Mouse (Mus musculus): ENCODE measurements at regions not wholly inside any gene's neighbourhood (a gene's known extent, or its start where the extent isn't known, plus 50 kb on each side); places are given as distances from the start of the nearest gene placed in this dataset.
"Not testable (repeated sequence)": the region's sequence is repeated elsewhere in the genome, so short reads cannot be mapped to it uniquely, and the experiment has no call there.

GRCm38 (mm10) chr1:4570730-4571129 lies 237.0 kb upstream of the Gm37988 start:
- DNase-seq (ENCODE audit: low read depth), result no peak

GRCm38 (mm10) chr1:4571299-4572202 lies 236.1 kb upstream of the Gm37988 start:
- DNase-seq (ENCODE audit: low read depth), result no peak

- no peak for DNase-seq (ENCODE audit: low read depth)
Measured at GRCm38 (mm10) chr1:4572311-4572710, 235.4 kb upstream of the Gm37988 start.

GRCm38 (mm10) chr1:4574101-4574500 lies 233.6 kb upstream of the Gm37988 start:
- DNase-seq (ENCODE audit: low read depth), result no peak

GRCm38 (mm10) chr1:4576957-4577356 lies 230.7 kb upstream of the Gm37988 start:
- DNase-seq (ENCODE audit: low read depth), result no peak

GRCm38 (mm10) chr1:4582534-4582933 lies 225.2 kb upstream of the Gm37988 start:
- no peak for DNase-seq (ENCODE audit: low read depth)

- no peak for DNase-seq (ENCODE audit: low read depth)
Measured at GRCm38 (mm10) chr1:4597856-4598255, 209.8 kb upstream of the Gm37988 start.

- no peak for DNase-seq (ENCODE audit: low read depth)
Measured at GRCm38 (mm10) chr1:4598425-4598824, 209.3 kb upstream of the Gm37988 start.

GRCm38 (mm10) chr1:4602386-4602785 lies 205.3 kb upstream of the Gm37988 start:
- DNase-seq (ENCODE audit: low read depth), result no peak

- DNase-seq (ENCODE audit: low read depth), result no peak
Measured at GRCm38 (mm10) chr1:4608824-4609223, 198.9 kb upstream of the Gm37988 start.

GRCm38 (mm10) chr1:4613305-4613704 lies 194.4 kb upstream of the Gm37988 start:
- DNase-seq (ENCODE audit: low read depth), result no peak

- no peak for DNase-seq (ENCODE audit: low read depth)
Measured at GRCm38 (mm10) chr1:4615286-4615685, 192.4 kb upstream of the Gm37988 start.

- DNase-seq (ENCODE audit: low read depth), result no peak
Measured at GRCm38 (mm10) chr1:4617479-4617878, 190.2 kb upstream of the Gm37988 start.

GRCm38 (mm10) chr1:4622408-4622807 lies 185.3 kb upstream of the Gm37988 start:
- no peak for DNase-seq (ENCODE audit: low read depth)

GRCm38 (mm10) chr1:4623268-4623667 lies 184.4 kb upstream of the Gm37988 start:
- no peak for DNase-seq (ENCODE audit: low read depth)

GRCm38 (mm10) chr1:4653937-4654336 lies 153.8 kb upstream of the Gm37988 start:
- DNase-seq (ENCODE audit: low read depth), result no peak

GRCm38 (mm10) chr1:4655252-4655651 lies 152.4 kb upstream of the Gm37988 start:
- DNase-seq (ENCODE audit: low read depth), result no peak

GRCm38 (mm10) chr1:4656883-4657282 lies 150.8 kb upstream of the Gm37988 start:
- no peak for DNase-seq (ENCODE audit: low read depth)

- DNase-seq (ENCODE audit: low read depth), result not testable (repeated sequence)
Measured at GRCm38 (mm10) chr1:4660081-4660480, 147.6 kb upstream of the Gm37988 start.

- not testable (repeated sequence) for DNase-seq (ENCODE audit: low read depth)
Measured at GRCm38 (mm10) chr1:4660616-4661015, 147.1 kb upstream of the Gm37988 start.

- DNase-seq (ENCODE audit: low read depth), result no peak
Measured at GRCm38 (mm10) chr1:4661761-4662160, 145.9 kb upstream of the Gm37988 start.

- no peak for DNase-seq (ENCODE audit: low read depth)
Measured at GRCm38 (mm10) chr1:4669732-4670131, 138.0 kb upstream of the Gm37988 start.

- peak; percentile 2 for DNase-seq (ENCODE audit: low read depth)
Measured at GRCm38 (mm10) chr1:4671237-4672019, 136.3 kb upstream of the Gm37988 start.
